Mouse (Mus musculus) heart, embryonic 15.5 days (tissue): Measurements from ENCODE around the gene Tmtc1. TPM values are rescaled to one million over a fixed set of nuclear protein-coding genes. Genes with fewer than 3 reads are reported as not detected.

Experiments
- ATAC-seq: fragments of 200-750 bp; cut with Nextera tagmentation; replicated peaks from 2 replicates; pipeline ENCODE4 v1.8.0; 2017; ENCODE audit warnings: low read depth, moderate TSS enrichment; ENCODE audit not compliant: insufficient number of reproducible peaks, insufficient read depth, low FRiP score
- H3K27ac ChIP-seq: fragments of 300-500 bp; sonication (generic); 2 replicates; pipeline ENCODE4 v1.5.1; 2015; ENCODE audit warnings: mild to moderate bottlenecking, inconsistent platforms
- H3K27me3 ChIP-seq: fragments of 300-500 bp; sonication (generic); 2 replicates; pipeline ENCODE4 v1.6.1; 2015; ENCODE audit warnings: inconsistent platforms
- H3K36me3 ChIP-seq: fragments of 300-500 bp; sonication (generic); 2 replicates; pipeline ENCODE4 v1.6.1; 2015; ENCODE audit warnings: mild to moderate bottlenecking, inconsistent platforms
- H3K4me1 ChIP-seq: fragments of 300-500 bp; sonication (generic); replicated peaks from 2 replicates; pipeline ENCODE4 v1.6.1; 2015; ENCODE audit warnings: inconsistent platforms
- H3K4me2 ChIP-seq: fragments of 300-500 bp; sonication (generic); 2 replicates; pipeline ENCODE4 v1.6.1; 2015; ENCODE audit warnings: inconsistent platforms, mild to moderate bottlenecking, moderate library complexity
- H3K4me3 ChIP-seq: fragments of 300-500 bp; sonication (generic); 2 replicates; pipeline ENCODE4 v1.5.1; 2015; ENCODE audit warnings: mild to moderate bottlenecking, inconsistent platforms
- H3K9ac ChIP-seq: fragments of 300-500 bp; sonication (generic); 2 replicates; pipeline ENCODE4 v1.6.1; 2015; ENCODE audit warnings: mild to moderate bottlenecking, inconsistent platforms
- H3K9me3 ChIP-seq: fragments of 300-500 bp; sonication (generic); replicated peaks from 2 replicates; pipeline ENCODE4 v1.6.1; 2016; ENCODE audit warnings: inconsistent platforms
- WGBS: fragments of 180-500 bp; shearing (Covaris S2); methylation state at CpG from one replicate; pipeline ENCODE4 v1.1.7; 2015; ENCODE audit warnings: mixed read lengths; 5-methylcytosine and 5-hydroxymethylcytosine counted together
- polyA plus RNA-seq: library from polyadenylated mRNA; unstranded; fragments of >200 nt; fragmentation: Nextera tagmentation; extraction: Ambion mirVana; gene quantifications from 2 replicates; pipeline ENCODE4 v1.2.1, GENCODE M21; 2015

The Tmtc1 gene
- polyA plus RNA-seq, 1 experiment from 2014 or later, result 2.2 TPM

DNA sequence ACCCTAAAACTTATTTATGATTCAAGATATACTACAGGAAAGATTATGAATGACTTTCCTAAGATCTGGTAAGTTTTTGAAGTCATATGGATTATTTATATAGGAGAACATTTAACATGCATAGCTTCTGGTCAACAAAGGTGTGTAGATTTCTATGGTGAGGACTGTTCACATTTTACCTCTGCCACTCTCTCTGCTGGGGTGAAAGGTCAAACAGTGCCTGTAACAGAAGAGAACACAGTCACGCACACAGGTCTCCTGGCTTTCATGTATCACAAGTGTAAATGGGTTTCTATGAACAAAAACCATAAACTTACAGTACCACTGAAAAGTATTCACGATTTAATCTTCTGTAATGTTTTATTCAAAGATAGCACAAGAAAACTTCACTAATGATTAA lies 245.0 kb downstream of the Tmtc1 start:
- 89% methylated on average over 2 of the region's 2 CpGs for WGBS
- H3K4me3 ChIP-seq, result no peak overlapping the region
- no peak overlapping the region for H3K4me2 ChIP-seq
- H3K9me3 ChIP-seq, result no peaks in the 10 kb centered on the region
- no peak for ATAC-seq
- H3K4me1 ChIP-seq, result no peaks in the 10 kb centered on the region
- no peak overlapping the region for H3K27ac ChIP-seq
- peaks cover 58% of the 10 kb centered on the region for H3K36me3 ChIP-seq
- no peak overlapping the region for H3K9ac ChIP-seq
- no peaks in the 10 kb centered on the region for H3K27me3 ChIP-seq

DNA sequence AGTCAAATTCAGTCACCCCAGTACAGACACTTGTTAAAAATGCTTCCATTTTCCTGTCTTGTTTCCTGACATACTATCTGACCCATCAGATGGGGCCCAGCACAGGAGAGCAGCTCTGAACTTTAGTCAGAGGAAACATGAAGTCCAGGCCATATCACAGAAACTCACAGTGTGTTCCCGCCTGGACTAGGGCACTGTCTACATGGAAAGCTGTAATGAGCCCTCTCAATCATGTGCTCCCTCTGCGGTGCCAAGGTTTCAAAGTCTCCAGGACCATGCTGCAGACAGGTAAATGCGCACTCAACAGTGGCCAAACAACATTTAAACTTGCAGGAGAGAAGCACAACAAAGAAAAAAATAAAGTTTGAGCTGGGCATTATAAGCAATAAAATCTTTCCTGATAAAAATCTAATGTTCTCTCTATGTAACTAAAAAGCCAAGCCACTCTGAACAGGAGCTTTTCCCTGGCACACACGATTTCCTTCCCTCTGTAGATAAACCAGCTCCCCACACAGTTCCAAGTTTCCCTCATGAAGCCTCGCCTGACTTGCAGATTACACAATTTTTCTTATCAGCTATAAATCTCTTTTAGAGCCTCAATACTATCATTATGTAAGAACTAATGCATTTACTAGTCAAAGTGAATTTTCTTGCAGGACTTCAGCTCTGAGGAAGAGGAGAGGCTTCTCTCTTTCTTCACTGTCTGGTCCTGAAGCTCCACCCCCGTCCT lies 250.1 kb downstream of the Tmtc1 start:
- ATAC-seq, result no peak
- H3K27me3 ChIP-seq, result no peaks in the 10 kb centered on the region
- H3K4me3 ChIP-seq, result no peak overlapping the region
- no peak overlapping the region for H3K4me2 ChIP-seq
- H3K27ac ChIP-seq, result no peak overlapping the region
- WGBS, result 85% methylated on average over 6 of the region's 6 CpGs
- H3K9me3 ChIP-seq, result no peaks in the 10 kb centered on the region
- H3K36me3 ChIP-seq, result peaks cover 48% of the 10 kb centered on the region
- no peaks in the 10 kb centered on the region for H3K4me1 ChIP-seq
- H3K9ac ChIP-seq, result no peak overlapping the region

GRCm38 (mm10) chr6:148185694-148186093 lies 258.5 kb downstream of the Tmtc1 start:
- no peaks in the 10 kb centered on the region for H3K4me1 ChIP-seq
- ATAC-seq, result no peak
- no peaks in the 10 kb centered on the region for H3K27me3 ChIP-seq
- H3K9ac ChIP-seq, result no peak overlapping the region
- H3K4me2 ChIP-seq, result no peak overlapping the region
- H3K36me3 ChIP-seq, result peaks cover 71% of the 10 kb centered on the region
- H3K4me3 ChIP-seq, result no peak overlapping the region
- H3K9me3 ChIP-seq, result no peaks in the 10 kb centered on the region
- WGBS, result 89% methylated on average over 1 of the region's 1 CpGs
- H3K27ac ChIP-seq, result no peak overlapping the region

Other genes starting within 250 kb of the Tmtc1 start
- 144 and 145 TPM in 2 replicates for gene Ergic2, start 232.0 kb downstream of the Tmtc1 start, polyA plus RNA-seq